Mouse (Mus musculus): Measurements from ENCODE around the gene Ccdc191. TPM values are rescaled to one million over a fixed set of nuclear protein-coding genes. Genes with fewer than 3 reads are reported as not detected.

The Ccdc191 gene
- 3.3 TPM for polyA plus RNA-seq (2014; fragmentation: Illumina TruSeq; extraction: RNeasy Lipid Tissue Mini Kit (QIAGEN cat#74804); ENCODE audit: low read depth, low replicate concordance)

DNA sequence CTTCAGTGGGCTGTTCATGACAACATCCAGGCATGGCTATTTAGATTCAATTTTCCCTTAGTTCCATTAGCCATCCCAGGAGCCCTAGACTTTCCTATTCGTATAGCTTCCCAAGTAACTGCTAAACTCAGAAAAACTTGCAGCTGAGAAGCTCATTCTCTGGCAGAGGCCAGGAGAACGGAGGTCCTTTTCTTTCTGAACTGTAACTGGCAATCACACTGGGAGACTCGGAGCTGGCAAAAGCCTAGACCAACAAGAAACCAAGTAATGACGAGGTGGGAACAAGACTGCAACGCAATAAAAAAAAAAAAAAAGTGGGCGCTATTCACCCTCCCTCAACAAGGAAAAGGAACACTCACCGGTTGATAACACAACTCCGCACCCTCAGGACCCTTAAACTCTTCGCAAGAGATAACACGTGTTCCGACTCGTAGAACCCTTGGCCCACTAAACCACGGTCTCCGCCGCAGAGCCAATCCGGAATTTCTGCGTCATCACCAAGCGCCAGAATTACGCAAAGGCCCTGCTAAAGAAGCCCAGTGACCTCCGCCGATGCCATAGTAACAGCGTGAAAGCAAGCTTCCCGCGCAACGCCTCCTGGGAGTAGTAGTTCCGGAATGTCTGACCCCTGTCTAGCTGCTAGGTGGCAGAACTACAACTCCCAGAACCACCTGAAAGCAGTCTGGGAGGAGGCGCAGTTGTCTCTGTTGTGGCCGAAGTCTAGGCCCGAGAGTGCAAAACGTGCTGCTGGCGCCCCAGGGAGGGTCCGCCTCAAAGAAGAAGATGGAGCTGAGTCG, at the start of gene Ccdc191:
Gene Ccdc191, plus strand, starts transcription at position 593 of the 797 bp plus-strand sequence.

DNA sequence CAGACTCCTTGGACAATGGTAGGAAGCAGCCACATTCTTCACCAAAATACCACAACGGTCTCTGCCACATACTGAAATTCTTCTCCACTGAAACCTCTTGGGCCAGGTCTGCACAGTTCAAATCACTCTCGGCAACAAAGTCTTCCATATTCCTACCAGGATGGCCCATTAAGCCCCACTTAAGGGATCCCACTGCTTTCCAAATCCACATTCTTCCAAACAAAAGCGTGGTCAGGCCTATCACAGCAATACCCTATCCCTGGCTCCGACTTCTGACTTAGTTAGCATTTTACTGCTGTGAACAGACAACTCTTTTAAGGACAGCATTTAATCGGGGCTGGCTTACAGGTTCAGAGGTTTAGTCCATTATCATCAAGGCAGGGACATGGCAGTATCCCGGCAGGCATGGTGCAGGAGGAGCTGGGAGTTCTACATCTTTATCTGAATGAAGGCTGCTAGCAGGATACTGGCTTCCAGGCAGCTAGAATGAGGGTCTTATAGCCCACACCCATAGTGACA, 36.8 kb downstream of the Ccdc191 start, which contains the start of gene Qtrt2:
Gene Qtrt2, minus strand, starts transcription at position 469 of the 519 bp plus-strand sequence.

GRCm38 (mm10) chr16:43979328-43980109, 89.9 kb downstream of the Ccdc191 start, which contains the start of gene Zdhhc23:
TSS of gene Zdhhc23 (minus strand) at chr16:43979791.

Other genes starting within 250 kb of the Ccdc191 start
- gene Tigit, start 225.7 kb upstream of the Ccdc191 start, polyA plus RNA-seq (2014; fragmentation: Illumina TruSeq; extraction: RNeasy Lipid Tissue Mini Kit (QIAGEN cat#74804); ENCODE audit: low read depth, low replicate concordance) = not detected
- not detected for gene Drd3, start 135.8 kb upstream of the Ccdc191 start, polyA plus RNA-seq (2014; fragmentation: Illumina TruSeq; extraction: RNeasy Lipid Tissue Mini Kit (QIAGEN cat#74804); ENCODE audit: low read depth, low replicate concordance)
- gene Qtrt2, start 37.0 kb downstream of the Ccdc191 start, polyA plus RNA-seq (2014; fragmentation: Illumina TruSeq; extraction: RNeasy Lipid Tissue Mini Kit (QIAGEN cat#74804); ENCODE audit: low read depth, low replicate concordance) = 4.8 TPM
- 0.24 TPM for gene Zdhhc23, start 90.0 kb downstream of the Ccdc191 start, polyA plus RNA-seq (2014; fragmentation: Illumina TruSeq; extraction: RNeasy Lipid Tissue Mini Kit (QIAGEN cat#74804); ENCODE audit: low read depth, low replicate concordance)
- 77.9 TPM for gene Gramd1c, start 173.5 kb downstream of the Ccdc191 start, polyA plus RNA-seq (2014; fragmentation: Illumina TruSeq; extraction: RNeasy Lipid Tissue Mini Kit (QIAGEN cat#74804); ENCODE audit: low read depth, low replicate concordance)
- 46.9 TPM for gene Atp6v1a, start 249.9 kb downstream of the Ccdc191 start, polyA plus RNA-seq (2014; fragmentation: Illumina TruSeq; extraction: RNeasy Lipid Tissue Mini Kit (QIAGEN cat#74804); ENCODE audit: low read depth, low replicate concordance)